Mouse (Mus musculus) ES-Bruce4 (cell line): ENCODE measurements around the gene Rnf11.

Experiments used
- CTCF ChIP-seq: IDR thresholded peaks from one replicate; pipeline ENCODE4 v1.8.1; 2011; ENCODE audit warnings: low read depth, low read length
- EP300 ChIP-seq: IDR thresholded peaks from 2 replicates; pipeline ENCODE4 v1.6.1; 2011; ENCODE audit warnings: low read depth, low read length; ENCODE audit not compliant: insufficient read depth
- POLR2A ChIP-seq: IDR thresholded peaks from one replicate; pipeline ENCODE4 v1.8.1; 2011; ENCODE audit warnings: low read length; ENCODE audit not compliant: insufficient read depth

- no peak for TF ChIP-seq EP300
- TF ChIP-seq CTCF: no peak
- no peak for TF ChIP-seq POLR2A
Observed at GRCm38 (mm10) chr4:109531111-109531510, 46.6 kb upstream of the Rnf11 start, which contains the start of gene 4930522H14Rik.
